Mouse (Mus musculus) erythroblast, adult 5-6 weeks (primary cell): ENCODE results near the gene Frmpd1. TPM values are rescaled to one million over a fixed set of nuclear protein-coding genes. Genes with fewer than 3 reads are reported as not detected.

ENCODE experiments used
- ATAC-seq: replicated peaks from 2 replicates; pipeline ENCODE4 v1.8.0; 2016; ENCODE audit warnings: moderate number of reproducible peaks, mild to moderate bottlenecking, moderate TSS enrichment, inconsistent platforms; ENCODE audit not compliant: poor library complexity, low FRiP score, severe bottlenecking
- total RNA-seq, 2 experiments: library from RNA; stranded (forward) in 1 of 2; stranded (reverse) in 1 of 2; fragments of 150-400 nt in 1 of 2; fragments of 200-764, 138-1000 nt in 1 of 2; gene quantifications; 2 replicates each; pipeline versions ENCODE4 v1.2.3 to v1.2.4; 2015 to 2017; ENCODE audit warnings: low replicate concordance in 2 of 2

Frmpd1 gene
- total RNA-seq (2015; ENCODE audit: low replicate concordance) (not detected in 2 replicates), total RNA-seq (2017; ENCODE audit: low replicate concordance) (not detected in 2 replicates)

GRCm38 (mm10) chr4:45184521-45185330 is at the start of gene Frmpd1:
Gene Frmpd1, plus strand, starts transcription at chr4:45184875.
- ATAC-seq: no peak

DNA sequence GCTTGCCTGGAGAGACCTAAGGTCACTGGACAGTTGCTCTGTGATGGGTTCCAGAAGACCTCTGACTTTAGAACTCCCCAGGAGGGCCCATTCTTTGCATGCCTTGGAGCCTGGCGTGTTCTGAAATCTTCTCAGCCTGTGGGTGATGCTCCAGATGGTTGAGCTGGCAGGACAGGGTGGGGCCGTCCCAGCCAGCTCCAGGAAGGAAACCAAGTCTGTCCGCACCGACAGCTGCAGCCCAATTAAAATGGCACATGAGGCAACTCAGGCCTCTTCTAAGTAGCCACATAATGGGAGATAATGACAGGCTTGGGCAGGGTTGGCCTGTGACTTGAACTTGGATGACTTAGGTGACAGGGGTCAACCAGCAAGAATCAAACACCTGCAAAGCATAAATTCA is 47.0 kb upstream of the Frmpd1 start:
- ATAC-seq: no peak

DNA sequence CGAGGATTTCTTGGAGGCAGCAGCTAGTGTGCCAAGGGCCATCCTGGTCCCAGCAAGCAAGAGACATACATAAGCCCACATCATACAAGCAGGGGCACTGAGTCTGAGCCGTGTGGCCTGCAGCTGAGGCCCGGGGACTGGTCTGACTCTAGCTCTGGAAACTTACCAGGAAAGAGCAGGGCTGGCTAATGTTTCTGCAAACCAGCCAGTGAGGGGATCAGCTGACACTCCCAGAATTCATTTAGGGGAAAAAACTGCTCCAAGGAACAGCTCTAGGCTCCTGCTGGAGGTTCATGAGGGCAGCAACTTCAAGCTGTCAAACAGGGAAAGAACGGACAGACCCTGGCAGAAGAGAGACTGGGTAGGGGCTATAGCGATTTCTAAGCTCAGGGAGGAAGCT is 42.8 kb upstream of the Frmpd1 start:
- ATAC-seq: no peak

DNA sequence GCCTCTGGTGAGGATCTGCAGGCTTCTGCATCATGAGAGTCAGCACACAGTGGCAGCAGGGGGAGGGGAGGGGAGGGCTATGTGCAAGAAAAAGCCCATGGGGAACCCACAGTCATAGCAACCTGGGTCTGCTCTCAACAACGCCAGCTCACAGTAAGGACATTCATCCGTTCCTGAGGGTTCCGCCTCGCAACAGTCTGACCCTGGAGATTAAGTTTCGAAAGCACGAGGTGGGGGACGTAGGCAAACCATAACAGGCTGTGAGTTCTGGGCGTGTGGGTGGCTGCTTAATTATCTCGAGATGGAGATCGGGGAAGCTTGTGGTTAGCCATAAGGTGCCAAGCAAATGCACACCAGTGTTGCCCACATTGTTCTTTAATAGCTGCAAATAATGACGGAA is 42.3 kb upstream of the Frmpd1 start:
- no peak for ATAC-seq

DNA sequence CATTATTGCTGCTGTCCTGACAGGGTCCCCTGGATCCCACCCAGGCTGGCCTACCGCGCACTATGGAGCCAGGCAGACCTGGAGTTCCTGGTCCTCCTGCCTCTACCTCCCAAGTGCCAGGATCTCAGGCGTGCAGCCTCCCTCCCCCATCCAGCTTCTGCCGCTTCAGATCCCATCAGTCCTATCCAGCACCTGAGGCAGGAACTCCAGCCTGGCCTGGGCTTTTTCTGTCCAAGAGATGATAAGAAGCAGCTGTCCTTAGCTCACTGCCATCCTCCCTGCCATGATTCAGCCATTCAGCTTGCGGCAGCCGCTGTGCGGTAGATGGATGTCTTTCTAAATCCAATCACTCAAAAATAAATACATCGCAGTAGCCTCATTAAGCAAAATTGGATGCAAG is 41.7 kb upstream of the Frmpd1 start:
- no peak for ATAC-seq

DNA sequence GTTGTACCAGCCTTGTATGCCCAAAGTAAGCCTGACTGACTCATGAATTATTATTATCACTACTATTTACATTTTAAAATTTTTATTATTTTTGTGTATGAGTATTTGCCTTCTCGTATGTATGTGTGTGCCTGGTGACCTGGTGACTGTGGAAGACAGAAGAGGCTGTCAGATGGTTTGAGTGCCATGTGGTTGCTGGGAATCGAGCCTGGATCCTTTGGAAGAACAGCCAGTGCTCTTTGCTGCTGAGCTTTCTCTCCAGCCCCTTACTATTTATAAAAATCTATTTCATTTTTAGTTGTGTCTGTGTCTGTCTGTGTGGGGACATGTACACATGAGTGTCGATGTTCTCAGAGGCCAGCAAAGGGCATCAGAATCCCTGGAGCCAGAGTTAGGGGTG is 28.2 kb upstream of the Frmpd1 start:
- ATAC-seq: no peak

DNA sequence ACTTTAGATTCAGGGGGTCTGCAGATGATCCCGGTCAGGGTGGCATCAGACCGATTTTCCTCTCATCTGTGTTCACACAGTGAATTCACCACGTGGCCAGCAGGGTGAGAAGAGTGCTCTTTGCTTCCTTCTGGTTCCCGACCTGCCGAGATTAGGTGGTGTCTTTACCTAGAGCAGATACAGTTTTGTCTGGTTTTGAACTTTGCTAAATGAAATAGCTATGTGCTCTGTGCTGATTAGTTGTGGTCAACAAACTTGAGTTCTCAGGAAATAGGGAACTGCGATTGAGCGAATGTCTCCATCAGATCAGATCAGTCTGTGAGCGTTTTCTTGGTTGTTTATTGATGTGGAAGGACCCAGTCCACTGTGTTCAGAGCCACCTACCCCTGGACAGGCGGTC is 26.1 kb upstream of the Frmpd1 start:
- ATAC-seq: no peak

DNA sequence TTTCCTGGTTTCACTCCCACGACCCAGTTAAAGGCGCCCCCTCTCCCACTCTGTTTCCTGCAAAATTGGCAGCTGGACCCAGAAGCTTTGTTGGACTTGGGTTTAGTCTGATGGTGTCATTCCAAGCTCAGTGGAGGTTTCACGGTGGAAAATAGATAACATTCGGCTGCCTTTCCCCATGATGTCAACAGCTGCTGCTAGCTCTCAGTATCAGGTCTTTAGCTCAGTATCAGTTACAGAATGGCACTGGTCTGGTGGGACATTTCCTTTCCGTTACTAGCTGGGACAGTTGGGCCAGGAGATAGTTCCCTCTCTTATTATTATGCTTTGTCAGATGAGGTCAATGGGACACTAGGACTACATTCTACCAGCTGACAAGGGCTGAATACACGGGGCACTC is 23.9 kb upstream of the Frmpd1 start:
- ATAC-seq: no peak

DNA sequence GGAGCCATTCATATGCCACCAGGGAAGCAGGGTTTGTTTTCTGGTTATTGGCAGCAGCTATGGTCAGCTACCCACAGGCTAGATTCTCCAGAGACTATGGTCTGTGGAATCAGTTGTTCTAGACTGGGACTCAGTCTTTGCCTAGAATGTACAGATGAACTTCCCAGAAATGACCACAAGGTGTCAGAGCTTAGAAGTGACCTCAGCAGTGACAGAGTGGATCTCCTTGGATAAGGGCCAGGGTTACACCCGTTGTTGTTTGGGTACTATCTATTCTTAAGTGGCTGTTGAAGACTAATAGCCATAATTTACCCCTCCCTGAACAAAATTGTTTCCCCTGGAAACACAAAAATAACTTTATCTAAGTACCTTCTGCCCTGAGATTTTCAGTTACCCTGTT is 21.0 kb upstream of the Frmpd1 start:
- no peak for ATAC-seq

GRCm38 (mm10) chr4:45165477-45165876 is 19.2 kb upstream of the Frmpd1 start:
- no peak for ATAC-seq

DNA sequence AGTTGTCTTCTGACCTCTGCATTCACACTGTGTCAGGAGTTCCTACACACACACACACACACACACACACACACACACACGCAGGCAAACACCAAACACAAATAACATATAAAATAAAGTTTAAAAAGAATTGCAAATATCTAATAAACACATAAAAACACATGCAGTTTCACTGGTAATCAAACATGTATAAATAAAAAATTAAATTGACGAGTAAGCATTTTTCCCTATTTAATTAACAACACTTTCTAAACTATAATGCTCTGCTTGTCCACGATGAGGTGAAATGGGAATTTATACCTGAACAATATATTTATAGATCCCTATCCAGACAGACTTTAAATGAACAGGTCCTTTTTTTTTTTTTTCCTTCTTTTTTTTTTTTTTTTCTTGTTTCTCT is 18.7 kb upstream of the Frmpd1 start:
- ATAC-seq: no peak

DNA sequence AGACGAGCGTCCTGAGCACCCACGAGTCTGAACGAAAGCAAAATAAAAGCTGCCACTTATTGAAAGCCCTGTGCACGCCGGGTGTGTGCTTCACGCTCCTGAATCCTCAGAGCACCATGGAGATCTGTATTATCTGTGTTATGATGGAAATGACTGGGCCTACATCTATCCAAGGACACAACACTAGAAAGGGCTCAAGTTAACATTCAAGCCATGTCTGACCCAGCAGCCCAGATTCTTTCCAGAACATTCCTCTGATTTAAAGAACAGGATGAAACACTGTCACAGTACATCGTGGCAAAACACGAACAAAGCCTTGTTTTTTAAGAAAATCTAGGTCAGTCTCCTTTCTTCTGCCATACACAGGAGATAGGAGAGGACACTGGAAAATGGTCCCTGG is 13.3 kb upstream of the Frmpd1 start:
- ATAC-seq: no peak

DNA sequence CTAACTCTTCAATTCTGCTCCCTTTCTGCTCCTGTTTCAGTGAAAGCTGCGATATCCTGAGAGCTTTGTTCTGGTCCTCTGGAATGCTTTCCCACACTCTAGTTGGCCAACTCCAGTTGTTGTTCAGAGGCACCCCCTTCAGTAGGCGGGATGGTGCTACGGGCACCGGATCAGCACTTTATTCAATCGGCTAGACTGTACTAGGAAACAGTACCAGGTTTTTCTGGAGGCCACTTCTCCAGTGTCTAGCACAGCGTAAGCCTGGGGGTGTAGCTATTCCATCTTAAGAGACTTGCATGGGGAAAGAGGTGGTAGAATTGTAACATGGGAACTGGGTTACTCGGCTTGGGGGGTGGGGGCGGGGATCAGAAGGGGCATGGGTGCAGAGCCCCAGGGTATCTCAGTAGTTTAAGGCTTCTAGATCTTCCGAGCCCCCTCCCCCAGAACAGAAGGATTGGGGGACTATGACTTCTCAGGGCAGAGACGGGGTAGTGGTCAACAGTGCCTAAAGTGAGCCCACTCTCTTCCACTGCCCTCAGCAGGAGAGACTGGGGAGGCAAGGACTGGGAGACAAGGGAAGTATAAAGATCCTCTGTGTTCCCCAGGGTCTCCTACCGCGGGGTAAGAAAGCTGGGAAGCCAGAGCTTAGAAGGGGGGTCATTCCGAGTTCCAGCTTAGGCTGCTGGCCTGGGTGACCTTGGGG is 706 bp upstream of the Frmpd1 start:
- no peak for ATAC-seq

DNA sequence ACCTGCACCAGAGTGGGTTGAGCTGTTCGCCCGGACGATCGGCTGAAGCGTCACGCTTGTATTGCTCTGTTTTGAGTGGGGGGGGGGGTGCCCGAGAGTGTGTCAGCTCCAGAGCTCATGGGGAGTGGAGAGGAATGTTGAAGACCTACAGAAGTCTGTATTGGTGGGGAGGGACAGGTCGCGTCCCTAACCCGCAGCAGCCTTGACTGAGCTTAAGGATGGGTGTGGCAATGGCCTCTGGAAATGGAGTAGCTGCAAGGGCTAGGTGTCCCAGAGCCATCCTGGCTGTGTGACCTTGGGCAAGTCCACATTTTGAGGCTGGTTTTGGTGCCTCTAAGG is 625 bp downstream of the Frmpd1 start:
- no peak for ATAC-seq

GRCm38 (mm10) chr4:45198296-45198695 is 13.6 kb downstream of the Frmpd1 start:
- ATAC-seq: no peak

DNA sequence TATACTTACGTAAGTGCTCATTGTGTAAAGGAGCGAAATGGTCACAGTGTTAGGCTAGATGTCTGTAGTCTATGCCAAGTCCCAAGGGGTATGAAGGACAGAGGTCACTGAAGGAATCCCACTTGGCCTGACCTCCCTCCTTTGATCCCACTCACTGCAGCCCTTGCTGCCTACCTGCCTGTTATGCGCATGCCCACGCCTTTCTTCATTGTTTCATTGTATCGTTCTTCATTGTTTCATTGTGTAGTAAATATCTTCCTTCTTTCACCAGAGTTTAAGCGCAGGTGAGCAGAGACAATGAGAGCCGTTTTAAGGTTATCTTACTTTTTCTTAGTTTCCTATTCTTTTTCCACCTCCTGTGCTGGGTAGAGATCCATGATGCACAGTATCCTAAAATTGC is 18.6 kb downstream of the Frmpd1 start:
- ATAC-seq: no peak

GRCm38 (mm10) chr4:45207444-45207843 is 22.8 kb downstream of the Frmpd1 start:
- ATAC-seq: no peak

DNA sequence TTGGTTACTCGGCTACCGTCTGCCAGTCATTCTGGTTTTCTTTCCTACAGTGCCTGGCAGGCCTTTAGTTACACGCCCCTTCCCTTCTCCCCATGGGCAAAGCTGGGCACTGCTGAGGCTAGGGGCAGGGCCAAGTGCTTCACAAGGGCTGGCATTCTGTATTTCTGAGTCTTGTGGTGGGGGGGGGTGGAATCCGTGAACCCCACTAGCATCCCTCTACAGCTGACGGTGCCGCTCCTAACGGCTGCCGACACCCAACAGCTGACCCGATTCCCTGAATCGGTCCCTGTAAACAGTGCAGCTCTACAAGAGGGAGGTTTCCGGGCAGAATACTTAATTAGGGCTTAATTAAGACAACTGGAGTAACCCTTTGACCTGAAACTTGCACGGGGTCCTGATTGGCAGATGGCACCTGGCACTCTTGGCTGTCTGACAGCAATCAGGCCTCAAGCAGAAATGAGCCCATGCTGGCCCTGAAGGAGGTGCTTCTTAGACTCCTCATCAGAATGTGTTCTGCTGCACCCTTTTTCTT is 24.2 kb downstream of the Frmpd1 start:
- no peak for ATAC-seq

DNA sequence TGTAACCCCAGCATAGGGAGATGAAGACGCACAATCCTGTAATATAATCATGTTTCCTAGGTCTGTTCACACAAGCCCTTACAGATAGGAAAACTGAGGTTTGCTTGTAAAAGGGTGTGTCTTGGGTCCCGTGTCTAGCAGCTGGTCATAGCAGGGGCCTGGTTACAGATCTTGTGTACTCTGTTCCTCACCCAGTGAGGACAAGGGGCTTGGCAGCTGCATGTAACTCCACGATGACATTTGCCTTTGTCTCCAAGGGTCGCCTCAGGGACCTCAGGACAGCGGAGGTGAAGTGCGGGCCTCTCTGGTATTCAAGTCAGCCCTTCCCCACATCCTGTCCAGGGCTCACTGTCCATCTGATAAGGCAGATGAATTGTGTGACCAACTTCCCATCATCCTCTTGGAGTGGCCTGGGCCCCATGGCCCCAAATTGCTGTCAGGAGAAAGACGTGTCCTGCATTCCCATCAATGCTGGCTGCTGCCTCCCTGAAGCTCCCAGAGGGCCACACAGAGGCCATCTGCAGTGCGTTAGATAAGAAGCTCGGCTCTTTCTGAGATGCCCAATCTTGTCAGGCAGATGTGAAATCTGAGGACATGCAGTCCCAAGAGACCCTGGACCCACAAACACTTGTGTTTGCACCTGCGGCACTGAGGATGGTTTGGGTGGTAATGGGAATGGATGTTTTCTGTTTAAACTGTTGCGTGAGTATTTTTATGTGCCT is 27.8 kb downstream of the Frmpd1 start:
- no peak for ATAC-seq

- no peak for ATAC-seq
Measured at GRCm38 (mm10) chr4:45219946-45220345, 35.3 kb downstream of the Frmpd1 start.

- ATAC-seq: no peak
Measured at GRCm38 (mm10) chr4:45222395-45222794, 37.7 kb downstream of the Frmpd1 start.
